Mouse (Mus musculus): ENCODE results near the gene Sema3b.
A peak's percentile ranks its signal among the peaks of the same experiment; 100 is the strongest.
"Not testable (repeated sequence)": the region's sequence is repeated elsewhere in the genome, so short reads cannot be mapped to it uniquely, and the experiment has no call there.

The Sema3b gene

DNA sequence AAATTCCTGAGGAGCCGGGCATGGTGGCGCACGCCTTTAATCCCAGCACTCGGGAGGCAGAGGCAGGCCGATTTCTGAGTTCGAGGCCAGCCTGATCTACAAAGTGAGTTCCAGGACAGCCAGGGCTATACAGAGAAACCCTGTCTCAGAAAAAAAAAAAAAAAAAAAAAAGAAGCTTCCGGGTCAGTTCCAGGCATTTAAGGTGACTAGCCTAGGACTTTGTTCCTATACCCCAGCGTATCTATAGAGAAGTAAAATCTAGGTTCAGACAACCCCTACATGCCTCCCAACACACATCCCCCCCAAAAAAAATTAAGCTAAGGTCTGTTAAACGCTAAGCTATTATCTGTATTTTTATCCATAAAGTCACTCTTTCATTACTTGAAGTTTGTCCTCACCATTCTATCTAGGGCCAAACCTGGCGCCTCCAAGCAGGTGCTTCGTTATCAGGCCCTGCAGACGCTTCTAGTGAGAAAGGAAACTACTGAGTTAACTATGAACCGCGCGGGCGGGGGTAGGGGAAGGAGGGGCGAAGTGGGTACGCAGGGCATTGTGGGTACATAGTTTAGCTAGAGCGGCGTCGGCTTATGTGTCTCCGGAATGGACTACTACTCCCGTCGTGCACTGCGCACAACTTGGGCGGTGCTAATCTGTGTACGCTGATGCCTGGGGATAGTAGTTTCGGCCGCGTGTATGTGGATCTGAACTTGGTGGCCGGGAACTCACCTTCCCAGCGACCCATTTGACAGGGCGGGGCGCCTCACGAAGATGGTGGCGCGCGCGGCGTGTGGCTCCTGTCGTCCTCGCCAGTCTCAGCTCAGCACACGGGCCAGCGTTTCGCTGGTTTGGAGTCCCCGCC, 21.8 kb downstream of the Sema3b start, which contains the start of gene Ifrd2:
Gene Ifrd2, plus strand, starts transcription at position 669 of the 859 bp plus-strand sequence.
- peak; percentile 98 to 99 for DNase-seq

DNA sequence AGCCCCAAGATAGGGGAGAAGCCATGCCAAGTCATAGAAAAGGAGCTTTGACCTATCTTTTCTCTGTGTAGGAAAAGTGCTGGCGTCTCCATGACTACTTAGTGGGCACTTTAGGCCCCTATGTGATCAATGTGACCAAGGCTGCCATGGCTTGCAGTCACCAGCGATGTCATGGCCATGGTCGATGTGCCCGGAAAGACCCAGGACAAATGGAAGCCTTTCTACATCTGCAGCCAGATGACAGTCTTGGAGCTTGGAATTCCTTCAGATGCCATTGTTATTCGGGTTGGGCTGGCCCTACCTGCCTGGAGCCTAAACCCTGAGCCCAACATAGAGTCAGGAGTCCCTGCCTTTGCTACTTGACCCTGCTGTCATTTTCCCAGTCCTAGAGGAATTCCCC, 22.5 kb downstream of the Sema3b start:
- no peak for DNase-seq

DNA sequence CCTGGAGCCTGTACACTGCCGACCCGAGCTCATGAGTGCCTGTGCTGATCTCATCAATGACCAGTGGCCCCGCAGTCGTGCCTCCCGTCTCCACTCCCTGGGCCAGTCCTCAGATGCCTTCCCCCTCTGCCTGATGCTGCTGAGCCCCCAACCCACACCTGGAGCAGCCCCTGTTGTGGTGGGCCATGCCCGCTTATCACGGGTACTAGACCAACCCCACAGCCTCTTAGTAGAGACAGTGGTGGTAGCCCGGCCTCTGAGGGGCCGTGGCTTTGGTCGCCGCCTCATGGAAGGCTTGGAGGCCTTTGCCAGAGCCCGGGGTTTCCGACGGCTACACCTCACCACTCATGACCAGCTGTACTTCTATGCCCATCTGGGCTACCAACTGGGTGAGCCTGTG, 25.9 kb downstream of the Sema3b start:
- DNase-seq = no peak

DNA sequence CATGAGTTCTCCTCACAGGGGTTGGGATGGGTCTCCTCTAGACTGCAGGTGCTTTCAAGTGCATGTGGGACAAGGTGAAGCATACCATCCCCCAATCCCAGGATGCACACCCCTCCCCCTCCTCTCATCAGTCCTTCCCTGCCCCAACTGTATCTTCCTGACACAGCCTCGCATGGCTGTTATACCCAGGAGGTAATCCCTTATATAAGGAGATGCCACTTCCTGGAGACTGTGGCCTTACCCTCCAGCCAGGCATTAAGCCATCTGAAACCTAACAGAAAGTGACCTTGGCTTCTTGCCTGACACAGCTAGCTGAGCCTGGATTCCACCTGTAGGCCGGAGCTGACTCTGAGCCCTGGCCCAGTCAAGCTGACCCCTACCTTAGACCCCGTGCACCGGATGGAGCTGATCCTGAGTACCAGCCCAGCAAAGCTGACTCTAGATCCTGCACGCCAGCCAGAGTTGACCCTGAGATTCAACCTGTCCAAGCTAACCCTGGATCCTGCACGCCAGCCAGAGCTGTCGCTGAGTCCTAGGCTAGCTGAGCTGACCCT, 26.4 kb downstream of the Sema3b start:
- DNase-seq = no peak

DNA sequence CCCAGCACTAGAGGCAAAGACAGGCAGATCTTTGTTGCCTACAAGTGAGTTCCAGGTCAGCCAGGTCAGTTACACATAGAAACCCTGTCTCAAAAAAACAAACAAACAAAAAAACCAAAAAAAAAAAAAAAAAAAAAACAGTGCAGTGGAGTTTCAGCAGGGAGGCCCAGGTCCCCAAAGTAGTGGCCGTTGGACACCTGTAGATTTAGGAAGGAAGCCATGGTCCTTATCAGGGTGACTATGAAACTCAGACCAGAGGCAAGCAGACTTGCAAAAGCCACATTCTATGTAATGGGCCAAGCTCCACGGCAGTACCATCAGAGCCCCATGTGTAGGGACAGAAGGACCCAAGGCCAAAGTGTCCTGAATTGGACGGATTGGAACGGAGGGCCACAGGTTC, 27.4 kb downstream of the Sema3b start:
- no peak for DNase-seq

DNA sequence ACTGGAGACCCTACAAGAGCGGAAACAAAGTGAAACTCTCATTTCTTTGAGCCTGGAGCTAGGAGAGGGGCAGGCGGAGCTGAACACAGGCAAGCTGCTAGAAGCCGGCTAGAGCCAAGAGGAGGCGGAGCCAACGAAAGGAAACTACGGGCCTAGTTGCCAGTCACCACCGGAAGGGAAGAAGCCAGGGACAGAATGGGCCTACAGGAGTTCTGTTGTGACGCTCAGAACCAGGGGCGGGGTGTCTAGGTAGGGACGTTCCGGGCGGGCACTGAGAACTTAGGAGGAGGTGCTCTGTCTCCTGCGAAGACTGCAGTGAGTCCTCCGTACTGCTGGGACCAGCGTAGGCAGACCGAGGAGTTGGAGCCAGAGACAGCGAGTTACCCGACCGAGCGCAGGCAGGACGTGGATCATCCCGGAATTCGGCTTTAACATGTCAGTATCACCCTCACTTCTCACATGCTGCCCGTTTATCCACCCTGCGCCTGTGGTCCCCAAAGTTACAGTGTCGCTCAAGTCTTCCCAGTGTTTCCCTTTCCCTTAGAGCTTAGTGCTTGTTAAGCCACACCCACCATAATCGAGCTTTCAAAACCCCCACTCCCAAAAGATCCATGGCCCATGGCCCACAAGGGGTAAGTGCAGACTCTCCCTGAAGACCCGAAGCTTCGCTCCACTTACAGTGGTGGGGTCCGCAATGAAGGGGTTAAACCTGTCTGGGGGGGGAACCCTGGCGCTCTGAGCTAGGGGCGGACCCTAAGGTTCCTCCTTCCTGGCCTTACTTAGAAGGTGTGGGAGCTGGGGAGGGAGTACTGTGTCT, 28.3 kb downstream of the Sema3b start, which contains the start of gene Hyal3:
Gene Hyal3, plus strand, starts transcription at position 318 of the 817 bp plus-strand sequence.
- DNase-seq = peak; percentile 81 to 88

DNA sequence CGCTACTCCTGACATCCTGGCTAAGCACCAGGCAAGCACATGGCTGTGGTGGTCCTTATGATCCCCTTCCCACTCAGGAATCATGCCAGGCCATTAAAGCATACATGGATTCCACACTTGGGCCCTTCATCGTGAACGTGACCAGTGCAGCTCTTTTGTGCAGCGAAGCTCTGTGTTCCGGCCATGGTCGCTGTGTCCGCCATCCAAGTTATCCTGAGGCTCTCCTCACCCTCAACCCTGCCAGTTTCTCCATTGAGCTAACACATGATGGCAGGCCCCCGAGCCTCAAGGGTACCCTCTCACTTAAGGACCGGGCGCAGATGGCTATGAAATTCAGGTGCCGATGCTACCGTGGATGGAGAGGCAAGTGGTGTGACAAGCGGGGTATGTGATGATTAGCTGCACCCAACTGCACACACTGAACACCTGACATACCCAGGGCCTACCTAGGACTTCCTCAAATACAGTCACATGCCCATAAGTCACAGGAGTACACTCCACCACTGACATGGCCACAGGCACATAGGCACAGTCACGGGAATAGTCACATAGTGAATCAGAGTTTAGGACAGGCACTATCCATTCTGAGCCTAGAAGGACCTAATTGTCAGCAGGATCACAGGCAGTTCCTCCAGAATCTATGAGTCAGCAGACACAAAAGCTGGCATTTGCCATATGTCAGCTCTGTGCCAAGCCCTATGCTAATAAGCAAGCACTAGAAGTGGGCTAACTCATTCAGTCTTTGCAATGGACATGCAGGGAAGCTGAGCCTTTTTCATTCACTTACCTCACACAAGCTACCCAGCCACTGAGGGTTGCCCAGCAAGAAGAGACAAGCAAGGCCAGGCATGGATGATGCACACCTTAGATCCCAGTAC, 29.8 kb downstream of the Sema3b start:
- DNase-seq = no peak

DNA sequence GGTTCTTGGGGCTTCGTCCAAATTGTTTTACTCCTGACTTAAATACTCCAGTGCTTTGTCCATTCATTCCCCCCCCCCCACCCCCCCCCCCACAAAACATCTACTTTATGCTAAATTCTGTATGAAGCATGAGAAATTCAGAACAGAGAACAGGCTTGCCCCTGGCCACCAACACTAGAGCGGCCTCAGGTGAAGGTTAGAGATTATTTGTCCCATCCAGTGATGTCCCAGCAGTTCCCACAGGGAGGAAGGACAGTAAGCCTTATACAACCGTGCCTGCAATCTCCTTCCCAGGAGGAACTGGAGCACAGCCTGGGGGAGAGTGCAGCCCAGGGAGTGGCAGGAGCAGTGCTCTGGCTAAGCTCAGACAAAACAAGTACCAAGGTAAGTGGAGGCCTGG, 30.4 kb downstream of the Sema3b start, which contains the start of gene Naa80:
Gene Naa80, plus strand, starts transcription at position 301 of the 400 bp plus-strand sequence.
- DNase-seq = no peak

DNA sequence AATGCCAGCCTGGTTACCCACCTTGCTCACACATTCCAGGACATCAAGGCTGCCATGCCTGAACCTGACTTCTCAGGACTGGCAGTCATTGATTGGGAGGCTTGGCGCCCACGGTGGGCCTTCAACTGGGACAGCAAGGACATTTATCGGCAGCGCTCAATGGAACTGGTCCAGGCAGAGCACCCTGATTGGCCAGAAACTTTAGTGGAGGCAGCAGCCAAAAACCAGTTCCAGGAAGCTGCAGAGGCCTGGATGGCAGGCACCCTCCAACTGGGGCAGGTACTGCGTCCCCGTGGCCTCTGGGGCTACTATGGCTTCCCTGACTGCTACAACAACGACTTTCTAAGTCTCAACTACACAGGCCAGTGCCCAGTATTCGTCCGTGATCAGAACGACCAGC, 31.2 kb downstream of the Sema3b start:
- DNase-seq = no peak

DNA sequence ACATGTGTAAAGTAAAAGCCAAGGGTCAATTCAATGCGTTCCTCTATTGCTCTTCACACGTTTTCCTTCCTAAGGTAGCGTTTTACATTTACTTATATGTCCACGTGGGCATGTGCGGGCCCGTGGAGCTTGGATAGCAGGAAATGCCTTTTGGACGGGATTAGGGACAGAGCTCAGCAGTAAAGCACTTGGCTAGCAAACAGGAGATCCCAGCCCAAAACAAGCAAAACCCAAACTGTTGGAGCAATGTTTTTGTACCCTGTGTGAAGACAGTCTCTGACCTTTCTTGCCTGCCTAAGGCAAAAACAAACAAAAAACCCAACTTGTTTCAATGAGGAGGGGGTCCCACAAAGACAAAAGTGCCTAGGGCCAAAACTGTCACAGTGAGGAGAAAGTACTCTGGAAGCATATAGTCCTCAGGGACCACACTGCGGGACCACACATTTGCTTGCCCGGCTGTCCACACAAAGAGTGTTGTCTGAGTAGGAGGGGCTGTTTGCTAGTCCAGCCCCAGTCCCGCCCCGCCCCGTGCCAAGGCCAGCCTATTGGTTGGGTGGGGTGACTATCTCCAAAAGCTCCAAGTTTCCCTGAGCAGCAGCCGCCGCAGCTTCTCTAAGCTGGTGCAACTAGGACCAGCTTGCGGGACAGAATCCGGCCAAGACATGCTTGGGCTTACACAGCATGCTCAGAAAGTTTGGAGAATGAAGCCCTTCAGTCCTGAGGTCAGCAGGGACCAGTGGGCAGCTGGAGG, 32.5 kb downstream of the Sema3b start, which contains the start of gene Hyal1:
Gene Hyal1, plus strand, starts transcription at position 571 of the 751 bp plus-strand sequence.
- no peak for DNase-seq

DNA sequence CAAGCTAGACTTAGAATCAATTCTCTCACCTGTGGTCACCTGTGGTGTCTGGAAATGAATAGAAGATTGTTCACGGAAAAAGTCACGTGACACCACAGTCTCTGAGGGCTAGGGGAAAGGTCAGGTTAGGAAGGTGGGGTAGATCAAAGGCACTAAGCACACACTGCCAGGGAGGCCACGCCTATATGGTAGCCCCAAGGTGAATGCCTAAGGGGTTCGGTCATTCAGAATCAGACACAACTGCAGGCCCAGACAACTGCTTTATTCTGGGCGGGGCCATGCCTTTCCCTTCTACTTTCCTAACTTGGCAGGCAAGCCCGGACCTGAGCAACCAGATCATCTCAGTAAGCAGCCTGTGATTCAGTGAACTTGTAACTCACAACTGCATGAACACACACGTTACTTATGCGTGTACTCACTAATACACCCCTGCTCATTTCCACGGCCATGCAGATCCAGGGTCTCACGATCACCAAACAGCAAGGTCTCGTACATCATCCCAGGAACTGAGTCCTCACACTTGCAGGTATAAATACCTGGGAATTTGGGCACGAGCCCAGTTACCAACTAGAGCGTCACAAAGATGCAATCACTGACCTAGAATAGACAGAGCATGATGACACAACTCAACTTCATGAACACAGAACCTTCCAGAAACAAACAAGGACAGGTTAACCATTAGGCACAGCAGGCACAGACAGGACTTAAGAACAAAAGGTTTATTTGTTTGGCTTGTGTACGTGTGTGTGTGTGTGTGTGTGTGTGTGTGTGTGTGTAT, 33.3 kb downstream of the Sema3b start:
- DNase-seq = no peak

DNA sequence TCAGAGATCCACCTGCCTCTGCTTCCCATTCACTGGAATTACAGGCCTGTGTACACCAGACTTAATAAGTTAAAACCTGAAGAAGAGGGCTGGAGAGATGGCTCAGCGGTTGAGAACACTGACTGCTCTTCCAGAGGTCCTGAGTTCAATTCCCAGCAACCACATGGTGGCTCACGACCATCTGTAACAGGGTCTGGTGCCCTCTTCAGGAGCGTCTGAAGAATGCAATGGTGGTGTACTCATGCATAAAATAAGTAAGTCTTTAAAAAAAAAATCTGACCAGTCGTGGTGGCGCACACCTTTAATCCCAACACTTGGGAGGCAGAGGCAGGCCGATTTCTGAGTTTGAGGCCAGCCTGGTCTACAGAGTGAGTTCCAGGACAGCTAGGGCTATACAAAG, 35.3 kb downstream of the Sema3b start:
- not testable (repeated sequence) for DNase-seq

DNA sequence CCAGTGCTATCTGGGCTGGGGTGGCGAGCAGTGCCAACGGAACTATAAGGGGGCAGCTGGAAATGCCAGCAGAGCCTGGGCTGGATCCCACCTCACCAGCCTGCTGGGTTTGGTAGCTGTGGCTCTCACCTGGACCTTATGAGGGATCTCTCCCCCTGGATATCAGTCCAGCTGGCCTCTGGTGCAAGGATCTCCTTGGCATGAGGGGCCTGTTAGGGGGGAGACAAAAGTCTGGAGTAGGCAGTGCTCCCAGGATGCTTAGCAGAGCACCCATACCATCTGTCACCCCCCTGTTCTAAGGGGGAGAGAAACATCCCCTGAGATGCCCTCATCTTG, 36.7 kb downstream of the Sema3b start:
- DNase-seq = no peak

DNA sequence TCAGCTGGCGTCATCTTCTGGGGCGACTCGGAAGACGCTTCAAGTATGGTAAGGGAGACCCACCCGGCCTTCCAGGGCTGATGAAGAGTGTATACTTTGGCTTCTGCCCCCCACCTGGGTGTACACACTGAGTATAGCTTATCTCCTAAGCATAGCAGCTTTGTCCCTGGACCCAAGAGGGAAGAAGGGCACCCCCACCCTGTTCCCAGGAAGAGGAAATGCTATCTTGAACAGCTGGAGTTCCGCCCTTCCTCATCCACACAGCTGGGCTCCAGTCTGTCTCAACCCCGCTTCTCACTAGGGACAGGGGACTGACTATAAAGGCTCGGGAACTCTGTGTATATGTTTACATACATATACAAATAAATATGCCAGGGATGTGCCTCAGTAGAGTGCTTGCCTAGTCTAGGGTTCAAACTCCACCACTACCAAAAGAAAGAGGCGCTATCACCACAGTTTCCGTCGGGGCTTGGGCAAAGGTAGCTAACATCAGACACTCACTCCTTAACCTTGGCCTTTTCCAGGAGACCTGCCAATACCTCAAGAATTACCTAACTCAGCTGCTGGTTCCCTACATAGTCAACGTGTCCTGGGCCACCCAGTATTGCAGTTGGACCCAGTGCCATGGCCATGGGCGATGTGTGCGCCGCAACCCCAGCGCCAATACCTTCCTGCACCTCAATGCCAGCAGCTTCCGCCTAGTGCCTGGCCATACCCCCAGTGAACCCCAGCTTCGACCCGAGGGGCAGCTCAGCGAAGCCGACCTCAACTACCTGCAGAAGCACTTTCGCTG, 37.3 kb downstream of the Sema3b start:
- no peak for DNase-seq

DNA sequence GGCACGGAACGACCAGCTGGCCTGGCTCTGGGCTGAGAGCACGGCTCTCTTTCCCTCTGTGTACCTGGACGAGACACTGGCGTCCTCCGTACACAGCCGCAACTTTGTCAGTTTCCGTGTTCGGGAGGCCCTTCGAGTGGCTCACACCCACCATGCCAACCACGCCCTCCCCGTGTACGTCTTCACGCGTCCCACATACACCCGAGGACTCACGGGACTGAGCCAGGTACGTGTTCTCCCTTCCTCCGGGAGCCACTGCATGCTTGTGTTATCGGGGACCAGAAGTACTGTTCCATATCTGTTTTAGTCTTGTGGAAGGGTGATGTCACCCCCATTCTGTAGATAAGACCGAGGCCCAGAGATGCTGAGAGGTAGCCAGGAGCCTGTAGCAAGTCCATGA, 38.2 kb downstream of the Sema3b start:
- no peak for DNase-seq

DNA sequence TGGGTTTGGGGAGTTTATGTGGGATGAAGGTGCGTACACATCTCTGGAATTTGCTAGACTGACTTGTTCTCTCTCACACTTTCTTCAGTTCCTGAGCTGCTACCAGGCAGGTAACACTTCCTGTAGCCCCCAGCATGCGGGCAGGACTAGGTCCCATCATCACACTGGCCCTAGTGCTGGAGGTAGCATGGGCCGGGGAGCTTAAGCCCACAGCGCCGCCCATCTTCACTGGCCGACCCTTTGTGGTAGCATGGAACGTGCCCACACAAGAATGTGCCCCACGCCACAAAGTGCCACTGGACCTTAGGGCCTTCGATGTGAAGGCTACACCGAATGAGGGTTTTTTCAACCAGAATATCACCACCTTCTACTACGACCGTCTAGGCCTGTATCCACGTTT, 39.0 kb downstream of the Sema3b start:
- DNase-seq = no peak

DNA sequence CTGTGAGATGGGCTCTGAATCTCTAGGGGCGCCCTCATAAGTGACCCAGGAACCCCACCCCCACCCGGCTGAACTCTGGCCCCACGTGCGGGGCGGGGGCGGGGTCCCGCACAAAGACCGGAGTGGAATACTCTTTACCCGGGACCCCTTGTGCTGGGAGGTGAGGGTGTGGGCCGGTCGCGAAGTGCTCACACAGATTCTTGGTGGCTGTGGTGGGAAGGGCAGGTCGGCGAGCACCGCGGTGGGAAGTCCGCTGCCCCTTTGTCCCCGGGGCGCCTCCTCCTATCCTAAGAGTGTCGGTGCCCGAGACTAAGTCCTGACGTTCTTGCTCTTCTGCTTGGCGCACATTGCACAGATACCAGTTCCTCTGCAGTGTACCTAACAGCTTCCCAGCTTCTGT, 39.8 kb downstream of the Sema3b start:
- no peak for DNase-seq

DNA sequence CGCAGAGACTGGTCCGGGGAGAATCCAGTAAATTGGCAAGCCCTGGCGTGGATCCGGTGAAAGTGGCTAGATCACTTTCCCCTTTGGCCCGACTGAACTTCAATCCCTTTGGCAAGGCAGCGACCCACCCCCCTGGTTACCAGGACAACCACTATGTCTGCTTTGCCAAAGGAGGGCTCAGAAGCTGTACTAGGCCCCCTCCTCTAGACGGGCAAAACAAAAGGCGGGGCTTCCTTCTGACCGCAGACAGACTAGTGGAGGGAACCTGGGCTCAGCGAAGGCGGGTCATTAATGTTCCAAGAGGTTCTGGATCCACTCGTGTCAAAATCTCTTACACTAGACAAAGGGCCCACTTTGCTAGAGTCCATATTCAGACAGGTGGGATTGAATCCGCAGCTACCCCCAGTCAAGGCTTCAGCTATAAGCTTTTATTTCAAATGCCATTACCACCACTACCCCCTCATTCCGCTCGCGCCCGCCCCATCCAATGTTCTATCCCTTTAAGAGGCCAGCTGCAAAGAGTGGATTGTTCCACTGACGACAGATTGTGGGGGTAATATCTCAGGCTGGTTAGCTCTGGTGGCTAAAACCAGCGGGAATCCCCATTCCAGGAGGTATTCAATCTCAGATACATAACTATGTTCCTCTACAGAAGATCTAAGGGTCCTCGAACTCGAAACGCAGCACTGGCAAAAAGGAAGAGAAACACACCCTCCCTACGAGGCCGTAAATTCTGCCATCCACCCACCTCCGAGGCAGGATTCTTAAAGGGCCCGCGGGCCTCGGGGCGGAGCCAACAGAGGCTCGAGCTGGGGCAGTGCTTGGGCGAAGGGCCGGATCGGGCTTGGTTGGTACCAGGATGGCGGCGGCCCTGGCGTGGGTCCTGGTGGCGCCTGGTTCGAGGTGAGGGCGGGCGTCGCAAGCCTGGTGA, 40.4 kb downstream of the Sema3b start:
- DNase-seq = peak; percentile 66 to 78
